Mouse (Mus musculus): ENCODE measurements around the gene Fbxo33.
"Not testable (repeated sequence)": the region's sequence is repeated elsewhere in the genome, so short reads cannot be mapped to it uniquely, and the experiment has no call there.

The Fbxo33 gene

GRCm38 (mm10) chr12:59219325-59220225, at the start of gene Fbxo33:
Gene Fbxo33, minus strand, starts transcription at chr12:59219725.
- ATAC-seq (ENCODE audit: insufficient number of reproducible peaks, low FRiP score, low TSS enrichment): peak; percentile 95

- ATAC-seq (ENCODE audit: insufficient number of reproducible peaks, low FRiP score, low TSS enrichment): no peak
Observed at GRCm38 (mm10) chr12:59265942-59266231, 46.4 kb upstream of the Fbxo33 start.

- no peak for ATAC-seq (ENCODE audit: insufficient number of reproducible peaks, low FRiP score, low TSS enrichment)
Observed at GRCm38 (mm10) chr12:59265207-59265941, 45.8 kb upstream of the Fbxo33 start.

- ATAC-seq (ENCODE audit: insufficient number of reproducible peaks, low FRiP score, low TSS enrichment): no peak
Observed at GRCm38 (mm10) chr12:59262841-59263240, 43.3 kb upstream of the Fbxo33 start.

GRCm38 (mm10) chr12:59260798-59261197, 41.3 kb upstream of the Fbxo33 start:
- no peak for ATAC-seq (ENCODE audit: insufficient number of reproducible peaks, low FRiP score, low TSS enrichment)

- ATAC-seq (ENCODE audit: insufficient number of reproducible peaks, low FRiP score, low TSS enrichment): no peak
Observed at GRCm38 (mm10) chr12:59260362-59260761, 40.8 kb upstream of the Fbxo33 start.

- no peak for ATAC-seq (ENCODE audit: insufficient number of reproducible peaks, low FRiP score, low TSS enrichment)
Observed at GRCm38 (mm10) chr12:59259015-59259414, 39.5 kb upstream of the Fbxo33 start.

GRCm38 (mm10) chr12:59250259-59250827, 30.8 kb upstream of the Fbxo33 start:
- ATAC-seq (ENCODE audit: insufficient number of reproducible peaks, low FRiP score, low TSS enrichment): no peak

GRCm38 (mm10) chr12:59248969-59249368, 29.4 kb upstream of the Fbxo33 start:
- no peak for ATAC-seq (ENCODE audit: insufficient number of reproducible peaks, low FRiP score, low TSS enrichment)

GRCm38 (mm10) chr12:59241031-59241430, 21.5 kb upstream of the Fbxo33 start:
- ATAC-seq (ENCODE audit: insufficient number of reproducible peaks, low FRiP score, low TSS enrichment): not testable (repeated sequence)

GRCm38 (mm10) chr12:59238434-59238833, 18.9 kb upstream of the Fbxo33 start:
- no peak for ATAC-seq (ENCODE audit: insufficient number of reproducible peaks, low FRiP score, low TSS enrichment)

GRCm38 (mm10) chr12:59228401-59228800, 8.9 kb upstream of the Fbxo33 start:
- ATAC-seq (ENCODE audit: insufficient number of reproducible peaks, low FRiP score, low TSS enrichment): no peak

- peak; percentile 21 for ATAC-seq (ENCODE audit: insufficient number of reproducible peaks, low FRiP score, low TSS enrichment)
Observed at GRCm38 (mm10) chr12:59218640-59219321, 744 bp downstream of the Fbxo33 start.

GRCm38 (mm10) chr12:59217331-59217730, 2.2 kb downstream of the Fbxo33 start:
- no peak for ATAC-seq (ENCODE audit: insufficient number of reproducible peaks, low FRiP score, low TSS enrichment)

- ATAC-seq (ENCODE audit: insufficient number of reproducible peaks, low FRiP score, low TSS enrichment): no peak
Observed at GRCm38 (mm10) chr12:59216676-59217266, 2.8 kb downstream of the Fbxo33 start.

GRCm38 (mm10) chr12:59216176-59216575, 3.3 kb downstream of the Fbxo33 start:
- no peak for ATAC-seq (ENCODE audit: insufficient number of reproducible peaks, low FRiP score, low TSS enrichment)

- no peak for ATAC-seq (ENCODE audit: insufficient number of reproducible peaks, low FRiP score, low TSS enrichment)
Observed at GRCm38 (mm10) chr12:59207814-59208213, 11.7 kb downstream of the Fbxo33 start.

GRCm38 (mm10) chr12:59207000-59207390, 12.5 kb downstream of the Fbxo33 start:
- no peak for ATAC-seq (ENCODE audit: insufficient number of reproducible peaks, low FRiP score, low TSS enrichment)

GRCm38 (mm10) chr12:59206208-59206999, 13.1 kb downstream of the Fbxo33 start:
- ATAC-seq (ENCODE audit: insufficient number of reproducible peaks, low FRiP score, low TSS enrichment): no peak

- no peak for ATAC-seq (ENCODE audit: insufficient number of reproducible peaks, low FRiP score, low TSS enrichment)
Observed at GRCm38 (mm10) chr12:59205571-59205970, 14.0 kb downstream of the Fbxo33 start.
